Mouse (Mus musculus) A20 (cell line): ENCODE measurements at regions not wholly inside any gene's neighbourhood (a gene's known extent, or its start where the extent isn't known, plus 50 kb on each side); places are given as distances from the start of the nearest gene placed in this dataset.
A peak's percentile ranks its signal among the peaks of the same experiment; 100 is the strongest.
"Not testable (repeated sequence)": the region's sequence is repeated elsewhere in the genome, so short reads cannot be mapped to it uniquely, and the experiment has no call there.

ENCODE experiments used
- DNase-seq: peaks from one replicate; pipeline ENCODE4 v3.0.0-alpha.2; 2011; ENCODE audit warnings: low read depth, low spot score

GRCm38 (mm10) chr16:65629186-65629585, 66.7 kb upstream of the Chmp2b start:
- peak; percentile 85 for DNase-seq

GRCm38 (mm10) chr16:65631680-65632079, 69.2 kb upstream of the Chmp2b start:
- peak; percentile 16 for DNase-seq

- DNase-seq: not testable (repeated sequence)
These were observed 84.2 kb upstream of the Chmp2b start for GRCm38 (mm10) chr16:65646741-65647140.

- no peak for DNase-seq
These were observed 86.5 kb upstream of the Chmp2b start for GRCm38 (mm10) chr16:65649061-65649460.

GRCm38 (mm10) chr16:65655490-65655889, 93.0 kb upstream of the Chmp2b start:
- DNase-seq: peak; percentile 36

GRCm38 (mm10) chr16:65657829-65658228, 95.3 kb upstream of the Chmp2b start:
- no peak for DNase-seq

DNA sequence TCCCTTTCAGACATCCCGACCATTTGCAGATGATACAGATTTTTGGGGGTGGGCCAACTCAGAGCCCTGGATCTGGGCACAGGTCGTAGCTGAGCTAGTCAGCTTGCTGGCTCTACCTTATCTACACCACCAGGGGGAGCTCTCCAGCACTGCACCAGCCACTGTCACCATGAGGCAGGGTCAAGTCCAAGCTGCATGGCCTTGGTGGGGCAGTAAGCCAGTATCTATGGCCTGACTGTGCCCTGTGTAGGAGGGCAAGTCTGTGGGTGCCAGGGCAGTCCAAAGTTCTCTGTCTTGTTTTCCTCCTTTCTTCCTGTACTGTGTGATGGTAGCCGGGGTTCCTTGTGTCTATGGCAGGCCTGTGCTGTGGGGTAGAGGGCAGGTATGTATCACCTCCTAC, 102.3 kb upstream of the Chmp2b start:
- DNase-seq: peak; percentile 49

DNA sequence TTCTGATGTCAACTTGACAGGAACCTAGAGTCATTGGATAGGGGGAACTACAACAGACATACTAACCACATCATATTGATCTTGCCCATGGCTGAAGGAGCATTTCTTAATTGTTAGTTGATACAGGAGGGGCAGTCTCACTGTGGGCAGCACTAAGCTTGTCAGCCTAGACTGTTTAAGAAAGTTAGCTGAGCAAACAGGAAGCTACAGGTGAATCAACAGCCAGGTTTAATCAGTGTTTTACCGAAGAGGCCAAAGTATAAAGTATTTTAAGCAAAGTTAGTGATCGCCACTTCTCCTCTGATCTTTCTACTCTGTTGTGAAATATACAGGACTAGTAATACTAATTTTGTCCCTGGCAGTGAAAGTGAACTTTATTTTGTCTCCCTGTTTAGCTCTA, 109.6 kb upstream of the Chmp2b start:
- DNase-seq: no peak

DNA sequence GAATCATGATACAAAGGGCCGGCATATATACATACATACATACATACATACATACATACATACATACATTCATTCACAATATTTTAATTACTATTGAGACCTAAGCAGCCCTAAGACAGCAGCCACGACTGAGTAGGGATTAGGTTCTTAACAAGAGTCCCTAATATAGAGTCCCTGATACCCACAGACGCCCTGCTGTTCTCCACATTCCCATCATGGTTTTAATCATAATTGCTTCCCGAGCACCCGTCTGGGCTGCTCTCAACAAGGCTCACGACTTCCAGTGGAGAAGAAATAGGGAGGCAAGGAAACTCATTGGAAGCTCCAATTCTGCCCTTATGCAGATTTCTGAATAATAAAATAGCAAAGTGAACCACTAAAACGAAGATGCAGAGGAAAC, 120.6 kb upstream of the Chmp2b start:
- no peak for DNase-seq

DNA sequence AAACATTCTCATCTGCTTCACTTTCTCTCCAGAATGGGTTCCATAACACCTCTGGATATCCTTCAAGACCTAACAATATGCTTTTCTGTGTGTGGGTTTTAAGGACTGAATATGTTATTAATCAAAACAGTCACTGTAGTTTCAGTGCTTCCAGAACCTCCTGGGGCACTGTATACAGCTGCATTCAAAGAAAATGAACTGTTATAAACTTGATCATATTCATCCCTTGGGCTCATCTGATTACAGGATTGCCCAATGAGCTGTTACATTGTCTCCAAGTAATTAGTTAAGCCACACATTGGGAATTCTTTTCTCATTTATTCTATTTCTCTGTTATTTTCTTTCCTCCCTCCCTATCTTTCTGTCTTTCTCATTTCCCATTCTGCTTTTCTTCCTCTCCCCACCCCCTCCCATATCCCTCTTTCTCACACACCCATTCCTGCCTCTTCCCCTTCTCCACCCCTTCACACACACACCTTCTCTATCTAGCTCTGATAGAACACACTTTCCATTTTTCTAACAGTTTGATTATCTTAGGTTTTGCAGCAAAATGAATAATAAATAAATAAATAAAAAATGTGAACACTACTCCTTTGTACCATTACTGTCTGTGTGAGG, 121.3 kb upstream of the Chmp2b start:
- no peak for DNase-seq

- no peak for DNase-seq
These were observed 121.4 kb upstream of the Vgll3 start for GRCm38 (mm10) chr16:65693626-65694025.

GRCm38 (mm10) chr16:65715631-65716030, 99.4 kb upstream of the Vgll3 start:
- DNase-seq: no peak

GRCm38 (mm10) chr16:65718791-65719472, 96.1 kb upstream of the Vgll3 start:
- no peak for DNase-seq

DNA sequence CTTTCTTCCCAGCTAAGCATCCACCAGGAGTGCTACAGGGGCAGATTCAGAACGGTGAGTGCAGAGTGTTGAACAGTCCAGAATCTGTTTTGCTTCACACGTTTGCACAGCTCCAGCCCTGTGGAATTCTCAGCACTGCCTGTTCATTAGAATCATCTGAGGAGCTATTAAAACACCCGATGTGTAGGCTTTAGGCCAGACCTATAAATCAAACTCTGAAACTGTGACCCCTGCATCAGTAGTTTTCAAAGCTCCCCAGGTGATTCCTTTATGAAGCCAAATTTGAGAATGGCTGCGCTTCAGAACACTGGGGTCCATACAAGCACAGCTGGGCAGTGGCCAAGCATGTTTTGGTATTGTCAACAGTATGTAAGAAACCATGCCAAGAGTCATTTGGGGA, 94.1 kb upstream of the Vgll3 start:
- DNase-seq: no peak

DNA sequence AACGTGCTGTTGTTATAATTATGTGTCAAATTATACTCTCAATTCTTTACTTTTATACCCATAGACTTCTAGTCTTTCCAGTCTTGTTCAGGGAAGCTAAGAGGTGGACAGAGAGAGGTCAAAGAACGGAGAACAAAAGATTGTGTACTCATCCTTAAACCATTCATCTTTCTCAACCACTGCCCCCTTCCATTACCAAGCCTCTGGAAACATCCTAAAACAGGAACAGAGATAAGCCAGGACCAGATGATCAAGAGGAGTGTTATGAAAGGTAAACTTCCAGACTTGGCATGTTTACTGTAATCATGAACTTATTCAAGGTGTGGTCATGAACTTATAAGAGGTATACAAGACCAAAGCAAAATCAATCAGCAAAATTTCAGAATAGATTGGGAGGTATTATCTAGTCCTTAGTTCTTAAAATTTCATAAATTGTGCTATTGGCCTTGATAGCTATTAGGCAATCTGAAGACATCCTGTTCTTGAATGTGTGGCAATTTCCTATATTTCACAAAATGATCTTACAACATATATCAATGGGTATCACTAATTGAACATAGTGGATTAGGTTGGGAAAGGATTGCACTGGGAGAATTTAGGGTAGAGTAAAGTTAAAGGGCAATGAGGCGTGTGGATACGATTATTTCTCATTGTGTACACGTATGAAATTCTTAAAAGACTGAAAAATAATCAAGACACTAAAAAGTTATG, 89.3 kb upstream of the Vgll3 start:
- DNase-seq: no peak

- no peak for DNase-seq
These were observed 88.8 kb upstream of the Vgll3 start for GRCm38 (mm10) chr16:65726289-65726688.

DNA sequence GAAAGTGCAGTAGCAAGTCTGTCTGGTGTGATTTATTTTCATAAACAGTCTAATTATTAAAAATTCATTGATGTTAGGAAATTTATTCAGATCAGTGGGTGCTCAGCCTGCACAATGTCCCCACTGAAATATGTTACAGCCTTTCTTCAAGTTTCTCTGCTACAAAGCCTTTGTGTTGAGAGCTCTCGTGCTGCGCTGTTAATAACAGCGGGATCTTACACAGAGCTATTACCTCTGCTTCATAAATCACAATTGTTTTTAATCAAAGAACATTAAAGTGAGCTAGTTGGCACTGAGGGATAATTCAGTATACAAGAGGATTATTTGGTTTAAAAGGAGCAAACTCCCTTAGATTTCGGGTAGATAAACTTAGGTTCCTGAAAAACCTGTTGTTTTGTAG, 85.7 kb upstream of the Vgll3 start:
- DNase-seq: no peak

- DNase-seq: no peak
These were observed 75.4 kb upstream of the Vgll3 start for GRCm38 (mm10) chr16:65739652-65740051.

DNA sequence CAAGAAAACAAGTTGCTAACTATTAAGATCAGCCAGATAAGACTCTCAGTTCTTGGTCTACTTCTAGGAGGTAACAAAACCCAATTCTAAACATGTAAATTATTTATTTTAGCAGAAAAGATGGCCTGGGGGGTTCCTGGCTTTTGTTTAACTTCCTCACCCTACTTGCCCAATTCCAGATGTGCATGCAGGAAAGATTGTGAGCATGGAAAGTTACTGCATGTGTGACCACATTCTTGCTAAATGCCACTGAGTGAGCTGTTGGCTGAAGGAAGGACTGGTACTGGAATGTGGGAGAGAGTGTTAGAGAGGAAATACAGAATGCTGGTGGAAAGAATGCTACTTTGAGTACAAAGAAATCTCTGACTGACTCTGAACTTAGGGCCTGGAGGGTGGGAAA, 72.1 kb upstream of the Vgll3 start:
- DNase-seq: no peak

DNA sequence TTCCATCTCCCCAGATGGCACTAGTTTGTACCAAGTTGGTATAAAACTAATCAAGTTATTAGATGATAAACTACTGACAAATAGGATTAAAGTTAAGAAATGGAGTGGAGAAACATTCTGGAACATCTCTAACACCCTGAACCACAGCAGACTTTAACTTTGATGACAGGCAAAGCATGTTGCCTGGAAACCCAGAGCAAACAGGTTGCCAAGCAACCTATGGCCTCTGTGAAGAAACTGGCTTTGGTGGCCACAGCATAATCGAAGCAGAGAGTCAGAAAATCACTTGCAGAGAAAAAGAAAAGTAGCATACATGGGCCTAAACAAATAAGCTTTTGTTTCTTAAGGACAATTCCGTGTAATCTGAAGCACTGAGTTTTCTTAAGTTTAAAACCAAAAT, 59.4 kb upstream of the Vgll3 start:
- DNase-seq: no peak
